Mouse (Mus musculus): ENCODE measurements around the gene Adgrl2. TPM values are rescaled to one million over a fixed set of nuclear protein-coding genes. Genes with fewer than 3 reads are reported as not detected.

Gene Adgrl2
- total RNA-seq, 1 experiment, result 36.6 TPM

DNA sequence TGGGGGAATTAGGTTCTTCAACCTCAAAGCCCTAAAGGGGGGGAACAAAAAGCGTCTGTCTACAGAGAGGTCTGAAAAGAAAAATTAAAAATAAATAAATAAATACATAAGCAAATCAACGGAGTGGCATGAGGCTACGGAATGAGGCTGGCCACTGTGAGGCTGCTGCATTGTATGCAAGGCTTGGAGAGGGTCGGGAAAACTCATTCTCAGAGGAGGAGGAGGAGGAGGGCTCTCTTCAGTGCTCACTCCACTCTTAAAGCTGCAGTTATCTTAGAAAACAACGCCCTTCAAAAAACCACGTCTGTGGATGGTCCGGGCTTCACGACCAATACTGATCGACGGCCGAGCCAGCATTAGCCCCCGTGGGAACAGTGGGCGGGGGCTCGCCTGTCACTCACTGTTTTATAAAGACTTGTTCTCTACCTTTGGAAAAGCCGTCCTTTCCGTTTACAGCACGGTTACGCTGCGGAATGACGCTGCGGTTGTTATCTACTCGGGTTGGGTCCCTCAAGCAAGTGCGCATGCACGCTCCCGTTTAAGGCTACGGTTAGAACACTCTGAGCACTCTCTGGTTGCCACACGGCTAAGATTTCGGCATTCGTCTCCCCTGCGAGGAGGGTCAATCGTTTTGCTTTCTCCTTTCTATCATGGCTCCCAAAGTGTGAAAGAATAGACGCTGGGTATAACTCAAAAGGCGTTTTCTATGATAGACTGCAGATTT, 170.9 kb downstream of the Adgrl2 start:
- no peaks in the 10 kb centered on the region for H3K4me1 ChIP-seq (ENCODE audit: control insufficient read depth in 2 of 2, insufficient read depth in 2 of 2, low read length in 2 of 2, poor library complexity in 1 of 2)
- no peak overlapping the region for H3K9ac ChIP-seq (ENCODE audit: insufficient read depth, low read depth, low read length, poor library complexity, severe bottlenecking)
- no peak for DNase-seq (ENCODE audit: low read depth, low spot score)
- H3K36me3 ChIP-seq (ENCODE audit: control insufficient read depth, insufficient read depth, low read length, poor library complexity, severe bottlenecking), result peaks cover 26% of the 10 kb centered on the region
- in situ Hi-C loops (cut with MboI; ENCODE audit: low sequenced_read_pairs in 2 of 2, unreplicated experiment in 2 of 2), result no loop called here
- H3K27ac ChIP-seq (ENCODE audit: insufficient read depth, low read depth, low read length, poor library complexity, severe bottlenecking), result no peak overlapping the region
- H3K9me3 ChIP-seq (ENCODE audit: control insufficient read depth, insufficient read depth, low read depth, low read length), result no peaks in the 10 kb centered on the region
- 0 out of 4 replicates have a peak overlapping the region, but pooled peaks of 1 of the 2 experiments have one; percentile 27 for H3K4me3 ChIP-seq (ENCODE audit: insufficient read depth in 1 of 2, low read depth in 1 of 2, low read length in 2 of 2, poor library complexity in 1 of 2, severe bottlenecking in 1 of 2)
- TF ChIP-seq ZC3H11A (IDR thresholded peaks at IDR 0.05; ENCODE audit: borderline replicate concordance, low read depth, low read length) (no peak), CHD2 (IDR thresholded peaks at IDR 0.05; ENCODE audit: low read depth, low read length) (no peak), MAFK (IDR thresholded peaks at IDR 0.05; ENCODE audit: insufficient read depth, low read depth, low read length) (no peak), HCFC1 (IDR thresholded peaks at IDR 0.05; ENCODE audit: borderline replicate concordance, insufficient read depth, low read length) (no peak), ZNF384 (IDR thresholded peaks at IDR 0.05; ENCODE audit: low read depth, low read length) (no peak)

DNA sequence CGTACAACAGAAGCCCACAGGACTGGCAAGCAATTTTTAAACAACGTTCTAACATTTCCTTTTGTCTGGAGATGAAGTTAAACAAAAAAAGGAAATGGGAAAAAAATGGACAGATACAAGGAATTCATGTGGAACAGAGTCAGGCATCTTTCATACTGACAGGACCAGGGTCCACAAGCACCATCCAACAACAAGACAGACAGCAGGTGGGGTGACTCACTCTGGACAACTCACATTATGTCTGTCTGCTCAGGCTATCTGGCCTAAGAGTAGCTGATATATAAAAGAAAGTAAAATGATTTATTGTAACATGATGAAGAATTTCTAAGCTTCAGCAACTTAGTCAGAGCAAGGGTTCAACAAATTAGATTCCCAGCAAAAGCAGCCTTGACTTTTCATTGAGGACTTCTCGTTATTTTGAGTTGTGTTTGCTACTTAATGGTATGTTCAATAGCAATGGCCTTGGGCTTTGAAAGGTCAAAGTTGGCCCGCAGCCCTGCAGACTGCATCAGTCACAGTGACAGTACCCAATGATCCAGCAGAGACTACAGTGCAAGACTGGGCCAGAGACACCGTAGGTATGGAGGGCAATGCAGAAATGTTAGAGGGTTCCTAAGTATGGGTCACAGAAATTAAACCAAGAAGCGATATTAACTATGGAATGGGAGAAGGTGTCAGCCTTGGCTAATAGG, 171.8 kb downstream of the Adgrl2 start:
- H3K27ac ChIP-seq (ENCODE audit: insufficient read depth, low read depth, low read length, poor library complexity, severe bottlenecking), result no peak overlapping the region
- DNase-seq (ENCODE audit: low read depth, low spot score), result no peak
- H3K4me1 ChIP-seq (ENCODE audit: control insufficient read depth in 2 of 2, insufficient read depth in 2 of 2, low read length in 2 of 2, poor library complexity in 1 of 2), result no peaks in the 10 kb centered on the region
- no peaks in the 10 kb centered on the region for H3K9me3 ChIP-seq (ENCODE audit: control insufficient read depth, insufficient read depth, low read depth, low read length)
- H3K4me3 ChIP-seq (ENCODE audit: insufficient read depth in 1 of 2, low read depth in 1 of 2, low read length in 2 of 2, poor library complexity in 1 of 2, severe bottlenecking in 1 of 2), result no peak overlapping the region
- TF ChIP-seq ZNF384 (IDR thresholded peaks at IDR 0.05; ENCODE audit: low read depth, low read length) (no peak), MAFK (IDR thresholded peaks at IDR 0.05; ENCODE audit: insufficient read depth, low read depth, low read length) (no peak), CHD2 (IDR thresholded peaks at IDR 0.05; ENCODE audit: low read depth, low read length) (no peak), ZC3H11A (IDR thresholded peaks at IDR 0.05; ENCODE audit: borderline replicate concordance, low read depth, low read length) (no peak), HCFC1 (IDR thresholded peaks at IDR 0.05; ENCODE audit: borderline replicate concordance, insufficient read depth, low read length) (no peak)
- no peak overlapping the region for H3K9ac ChIP-seq (ENCODE audit: insufficient read depth, low read depth, low read length, poor library complexity, severe bottlenecking)
- H3K36me3 ChIP-seq (ENCODE audit: control insufficient read depth, insufficient read depth, low read length, poor library complexity, severe bottlenecking), result peaks cover 24% of the 10 kb centered on the region
- in situ Hi-C loops (cut with MboI; ENCODE audit: low sequenced_read_pairs in 2 of 2, unreplicated experiment in 2 of 2), result no loop called here

DNA sequence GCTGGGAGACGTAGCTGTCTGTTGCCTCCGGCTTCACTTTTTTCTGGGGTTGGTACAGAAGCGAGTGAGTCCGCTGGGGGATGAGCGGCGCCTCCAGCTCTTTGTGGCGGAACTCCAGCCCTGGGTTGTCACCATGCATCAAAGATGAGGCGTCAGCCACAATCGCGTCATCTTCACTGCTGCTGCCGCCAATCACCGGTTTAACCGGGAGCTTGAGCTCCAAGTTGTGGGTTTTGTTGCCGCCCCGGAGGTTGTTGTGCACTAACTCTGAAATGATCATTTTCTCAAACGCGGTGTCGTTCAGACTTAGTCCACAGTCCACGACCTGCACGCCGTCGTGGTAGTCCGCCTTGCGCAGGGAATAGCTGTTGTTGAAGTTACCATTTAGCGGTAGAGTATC, 172.9 kb downstream of the Adgrl2 start:
- H3K9me3 ChIP-seq (ENCODE audit: control insufficient read depth, insufficient read depth, low read depth, low read length), result no peaks in the 10 kb centered on the region
- H3K4me3 ChIP-seq (ENCODE audit: insufficient read depth in 1 of 2, low read depth in 1 of 2, low read length in 2 of 2, poor library complexity in 1 of 2, severe bottlenecking in 1 of 2), result peak overlapping the region; percentile 3 to 14
- DNase-seq (ENCODE audit: low read depth, low spot score), result no peak
- in situ Hi-C loops (cut with MboI; ENCODE audit: low sequenced_read_pairs in 2 of 2, unreplicated experiment in 2 of 2), result no loop called here
- TF ChIP-seq ZC3H11A (IDR thresholded peaks at IDR 0.05; ENCODE audit: borderline replicate concordance, low read depth, low read length) (no peak), CHD2 (IDR thresholded peaks at IDR 0.05; ENCODE audit: low read depth, low read length) (no peak), MAFK (IDR thresholded peaks at IDR 0.05; ENCODE audit: insufficient read depth, low read depth, low read length) (no peak), ZNF384 (IDR thresholded peaks at IDR 0.05; ENCODE audit: low read depth, low read length) (no peak), HCFC1 (IDR thresholded peaks at IDR 0.05; ENCODE audit: borderline replicate concordance, insufficient read depth, low read length) (no peak)
- no peak overlapping the region for H3K9ac ChIP-seq (ENCODE audit: insufficient read depth, low read depth, low read length, poor library complexity, severe bottlenecking)
- H3K36me3 ChIP-seq (ENCODE audit: control insufficient read depth, insufficient read depth, low read length, poor library complexity, severe bottlenecking), result peaks cover 24% of the 10 kb centered on the region
- H3K4me1 ChIP-seq (ENCODE audit: control insufficient read depth in 2 of 2, insufficient read depth in 2 of 2, low read length in 2 of 2, poor library complexity in 1 of 2), result no peaks in the 10 kb centered on the region
- H3K27ac ChIP-seq (ENCODE audit: insufficient read depth, low read depth, low read length, poor library complexity, severe bottlenecking), result no peak overlapping the region

DNA sequence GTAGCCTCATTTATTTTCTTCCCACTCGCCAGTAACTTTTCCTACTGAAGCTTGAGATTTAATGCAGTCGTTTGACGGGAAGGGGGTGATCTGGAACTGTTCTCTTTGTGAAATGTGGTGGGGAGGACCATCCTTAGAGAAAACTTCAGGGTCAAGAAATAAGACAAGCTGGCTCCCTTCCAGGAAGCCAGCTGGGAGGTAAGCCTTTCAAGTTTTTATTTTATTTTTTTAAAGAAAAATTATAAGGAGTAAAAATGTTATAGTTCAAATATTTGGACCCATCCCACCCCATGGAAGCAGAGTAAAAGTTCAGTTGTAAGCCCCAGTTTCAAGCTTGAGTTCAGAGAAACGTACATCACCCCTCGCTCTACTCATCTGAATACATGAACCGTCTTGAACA, 177.2 kb downstream of the Adgrl2 start:
- no peak overlapping the region for H3K4me3 ChIP-seq (ENCODE audit: insufficient read depth in 1 of 2, low read depth in 1 of 2, low read length in 2 of 2, poor library complexity in 1 of 2, severe bottlenecking in 1 of 2)
- no peaks in the 10 kb centered on the region for H3K9me3 ChIP-seq (ENCODE audit: control insufficient read depth, insufficient read depth, low read depth, low read length)
- H3K9ac ChIP-seq (ENCODE audit: insufficient read depth, low read depth, low read length, poor library complexity, severe bottlenecking), result no peak overlapping the region
- in situ Hi-C loops (cut with MboI; ENCODE audit: low sequenced_read_pairs in 2 of 2, unreplicated experiment in 2 of 2), result no loop called here
- H3K36me3 ChIP-seq (ENCODE audit: control insufficient read depth, insufficient read depth, low read length, poor library complexity, severe bottlenecking), result peaks cover 10% of the 10 kb centered on the region
- no peak for DNase-seq (ENCODE audit: low read depth, low spot score)
- no peak overlapping the region for H3K27ac ChIP-seq (ENCODE audit: insufficient read depth, low read depth, low read length, poor library complexity, severe bottlenecking)
- no peak for TF ChIP-seq ZNF384 (IDR thresholded peaks at IDR 0.05; ENCODE audit: low read depth, low read length)
- no peak for TF ChIP-seq CHD2 (IDR thresholded peaks at IDR 0.05; ENCODE audit: low read depth, low read length)
- TF ChIP-seq MAFK (IDR thresholded peaks at IDR 0.05; ENCODE audit: insufficient read depth, low read depth, low read length), result no peak
- H3K4me1 ChIP-seq (ENCODE audit: control insufficient read depth in 2 of 2, insufficient read depth in 2 of 2, low read length in 2 of 2, poor library complexity in 1 of 2), result no peaks in the 10 kb centered on the region

Measured in ES-E14 (cell line).